Comparison of ENCODE assay signal across 16 mouse cellular contexts in the genomic region with DNA sequence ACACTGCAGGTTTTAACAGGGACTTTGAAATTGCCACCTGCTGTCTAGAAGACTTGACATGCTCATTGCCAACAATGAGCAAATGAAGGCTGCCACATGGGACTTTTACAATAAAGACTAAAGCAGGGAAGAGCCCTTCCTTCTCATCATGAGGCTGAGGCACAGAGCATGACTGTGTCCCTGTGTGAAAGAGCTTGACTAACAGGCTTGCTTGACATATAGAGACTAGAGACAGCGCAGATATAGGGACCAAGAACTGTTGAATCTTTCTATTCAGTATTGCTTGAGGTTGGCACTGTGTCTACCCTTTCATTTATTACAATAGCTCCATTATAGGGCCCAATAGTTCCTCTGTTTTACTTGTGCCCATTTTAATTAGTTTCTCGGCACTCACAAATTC.
DNase-seq lines count a peak whose midpoint lies in the region; ATAC-seq and TF ChIP-seq lines count a peak whose summit lies in the region.
"Had no signal": no experiment of that assay in that cellular context is flagged by ENCODE, and none has a peak within 500 bp of the region (broad histone marks: within the 10 kb centered on the region; RNA-seq: fewer than 3 reads in every experiment).

No protein-coding gene starts in this region.

- H3K9me3 ChIP-seq in hindbrain, embryonic 14.5 days (ENCODE audit: control insufficient read depth, low read length), result no peaks in the 10 kb centered on the region
- no peaks in the 10 kb centered on the region for H3K9me3 ChIP-seq in hindbrain, embryonic 11.5 days (ENCODE audit: control insufficient read depth, low read length)
- no peaks in the 10 kb centered on the region for H3K9me3 ChIP-seq in midbrain, postnatal 0 days (ENCODE audit: low read length)
- no peaks in the 10 kb centered on the region for H3K9me3 ChIP-seq in midbrain, embryonic 11.5 days (ENCODE audit: control insufficient read depth, low read length)
- H3K9me3 ChIP-seq in hindbrain, embryonic 16.5 days (ENCODE audit: control insufficient read depth, low read length), result no peaks in the 10 kb centered on the region
- H3K9me3 ChIP-seq: kidney, embryonic 15.5 days; stomach, embryonic 15.5 days had no signal

- no peak overlapping the region for H3K27ac ChIP-seq in hindbrain, embryonic 14.5 days
- no peak overlapping the region for H3K27ac ChIP-seq in hindbrain, embryonic 11.5 days (ENCODE audit: low read depth, low read length)
- no peak overlapping the region for H3K27ac ChIP-seq in midbrain, postnatal 0 days (ENCODE audit: low read depth, low read length)
- H3K27ac ChIP-seq in midbrain, embryonic 11.5 days (ENCODE audit: low read depth, low read length), result no peak overlapping the region
- no peak overlapping the region for H3K27ac ChIP-seq in hindbrain, embryonic 16.5 days (ENCODE audit: low read depth, low read length)
- H3K27ac ChIP-seq: kidney, embryonic 15.5 days; macrophage; stomach, embryonic 15.5 days had no signal

- peak; percentile 48; the same call in 1 of the 2 replicates for ATAC-seq in hindbrain, embryonic 14.5 days (ENCODE audit: low FRiP score)
- ATAC-seq in hindbrain, embryonic 11.5 days (ENCODE audit: low FRiP score), result no peak
- ATAC-seq in midbrain, postnatal 0 days (ENCODE audit: low FRiP score), result no peak
- no peak for ATAC-seq in midbrain, embryonic 11.5 days (ENCODE audit: low FRiP score)
- peak; percentile 79 for ATAC-seq in hindbrain, embryonic 16.5 days
- ATAC-seq in granulocyte monocyte progenitor cell, adult 5-6 weeks (replicated peaks; ENCODE audit: poor library complexity, severe bottlenecking), result no peak
- ATAC-seq: activated CD4-positive, CD25-positive, alpha-beta regulatory T cell, adult 4 months had no signal

- no peaks in the 10 kb centered on the region for H3K4me1 ChIP-seq in hindbrain, embryonic 14.5 days (replicated peaks; ENCODE audit: control insufficient read depth, insufficient read depth, low read length)
- H3K4me1 ChIP-seq in hindbrain, embryonic 11.5 days (replicated peaks; ENCODE audit: control insufficient read depth, insufficient read depth, low read length), result no peaks in the 10 kb centered on the region
- peaks cover 6% of the 10 kb centered on the region; the same call in 1 of the 2 replicates for H3K4me1 ChIP-seq in midbrain, postnatal 0 days (ENCODE audit: insufficient read depth, low read length)
- H3K4me1 ChIP-seq in midbrain, embryonic 11.5 days (ENCODE audit: control insufficient read depth, insufficient read depth, low read length), result no peaks in the 10 kb centered on the region
- H3K4me1 ChIP-seq in hindbrain, embryonic 16.5 days (ENCODE audit: control insufficient read depth, insufficient read depth, low read depth, low read length), result peaks cover 4% of the 10 kb centered on the region
- H3K4me1 ChIP-seq: kidney, embryonic 15.5 days; stomach, embryonic 15.5 days had no signal

- H3K36me3 ChIP-seq in hindbrain, embryonic 14.5 days (replicated peaks; ENCODE audit: control insufficient read depth, insufficient read depth), result no peaks in the 10 kb centered on the region
- no peaks in the 10 kb centered on the region for H3K36me3 ChIP-seq in hindbrain, embryonic 11.5 days (ENCODE audit: control insufficient read depth, insufficient read depth, low read length)
- no peaks in the 10 kb centered on the region for H3K36me3 ChIP-seq in midbrain, postnatal 0 days (ENCODE audit: insufficient read depth, low read length)
- no peaks in the 10 kb centered on the region for H3K36me3 ChIP-seq in midbrain, embryonic 11.5 days (ENCODE audit: control insufficient read depth, insufficient read depth, low read length)
- no peaks in the 10 kb centered on the region for H3K36me3 ChIP-seq in hindbrain, embryonic 16.5 days (ENCODE audit: control insufficient read depth, insufficient read depth, low read length)
- H3K36me3 ChIP-seq: heart, embryonic 12.5 days; kidney, embryonic 15.5 days; stomach, embryonic 15.5 days had no signal

- H3K9ac ChIP-seq in hindbrain, embryonic 14.5 days, result no peak overlapping the region
- no peak overlapping the region for H3K9ac ChIP-seq in hindbrain, embryonic 11.5 days (ENCODE audit: low read depth, low read length)
- H3K9ac ChIP-seq in midbrain, postnatal 0 days (replicated peaks; ENCODE audit: low read length, poor library complexity, severe bottlenecking), result no peak overlapping the region
- H3K9ac ChIP-seq in midbrain, embryonic 11.5 days (ENCODE audit: low read length), result no peak overlapping the region
- no peak overlapping the region for H3K9ac ChIP-seq in hindbrain, embryonic 16.5 days (ENCODE audit: low read depth, low read length)
- H3K9ac ChIP-seq: heart, embryonic 12.5 days; kidney, embryonic 15.5 days; stomach, embryonic 15.5 days had no signal

- H3K27me3 ChIP-seq in hindbrain, embryonic 14.5 days (ENCODE audit: control insufficient read depth, insufficient read depth, low read length), result no peaks in the 10 kb centered on the region
- no peaks in the 10 kb centered on the region for H3K27me3 ChIP-seq in hindbrain, embryonic 11.5 days (ENCODE audit: control insufficient read depth, insufficient read depth, low read length)
- no peaks in the 10 kb centered on the region for H3K27me3 ChIP-seq in midbrain, postnatal 0 days (ENCODE audit: insufficient read depth, low read length)
- H3K27me3 ChIP-seq in midbrain, embryonic 11.5 days (ENCODE audit: control insufficient read depth, insufficient read depth, low read length), result no peaks in the 10 kb centered on the region
- no peaks in the 10 kb centered on the region for H3K27me3 ChIP-seq in hindbrain, embryonic 16.5 days (replicated peaks; ENCODE audit: control insufficient read depth, insufficient read depth, low read length)
- H3K27me3 ChIP-seq: heart, embryonic 12.5 days; stomach, embryonic 15.5 days had no signal

- WGBS in hindbrain, embryonic 14.5 days, result 54% methylated on average over 2 of the region's 2 CpGs
- 83% methylated on average over 2 of the region's 2 CpGs for WGBS in hindbrain, embryonic 11.5 days
- WGBS in midbrain, postnatal 0 days, result 60% methylated on average over 2 of the region's 2 CpGs
- WGBS in midbrain, embryonic 11.5 days, result 77% methylated on average over 2 of the region's 2 CpGs
- 49% methylated on average over 2 of the region's 2 CpGs for WGBS in hindbrain, embryonic 16.5 days

- H3K4me2 ChIP-seq in hindbrain, embryonic 14.5 days (replicated peaks), result no peak overlapping the region
- H3K4me2 ChIP-seq in hindbrain, embryonic 11.5 days (replicated peaks; ENCODE audit: low read depth, low read length), result no peak overlapping the region
- H3K4me2 ChIP-seq in midbrain, postnatal 0 days (ENCODE audit: low read depth, low read length, poor library complexity, severe bottlenecking), result no peak overlapping the region
- H3K4me2 ChIP-seq in midbrain, embryonic 11.5 days, result no peak overlapping the region
- no peak overlapping the region for H3K4me2 ChIP-seq in hindbrain, embryonic 16.5 days (ENCODE audit: low read length)
- H3K4me2 ChIP-seq: heart, embryonic 12.5 days; kidney, embryonic 15.5 days; stomach, embryonic 15.5 days had no signal

- no peak for DNase-seq in hindbrain, embryonic 14.5 days (ENCODE audit: low spot score)
- no peak for DNase-seq in hindbrain, embryonic 11.5 days (ENCODE audit: low spot score)
- DNase-seq in midbrain, postnatal 0 days (ENCODE audit: low spot score), result peak; percentile 46
- DNase-seq in midbrain, embryonic 11.5 days (ENCODE audit: low spot score, missing footprints), result no peak
- no peak for DNase-seq in spleen, adult 12 weeks (ENCODE audit: low spot score)
- DNase-seq: adrenal gland, adult 8-10 months; kidney, adult 11 months; kidney, postnatal 36 days; thymus, postnatal 25 days had no signal

- TF ChIP-seq CTCF in midbrain, postnatal 0 days (IDR thresholded peaks at IDR 0.05), result no peak

- no peak overlapping the region for H3K4me3 ChIP-seq in hindbrain, embryonic 14.5 days (replicated peaks; ENCODE audit: low read length)
- H3K4me3 ChIP-seq in hindbrain, embryonic 11.5 days (ENCODE audit: low read depth, low read length), result no peak overlapping the region
- H3K4me3 ChIP-seq in midbrain, postnatal 0 days (ENCODE audit: low read depth, low read length), result no peak overlapping the region
- H3K4me3 ChIP-seq in midbrain, embryonic 11.5 days (ENCODE audit: low read depth, low read length), result no peak overlapping the region
- H3K4me3 ChIP-seq in hindbrain, embryonic 16.5 days (ENCODE audit: low read length), result no peak overlapping the region
- H3K4me3 ChIP-seq: heart, embryonic 12.5 days; kidney, embryonic 15.5 days; stomach, embryonic 15.5 days had no signal

Comparison
In these comparisons a context has a peak if more than half of its experiments do, and no peak if none do; other contexts are left out.
1. ATAC-seq: peak in hindbrain, embryonic 14.5 days (single experiment) and hindbrain, embryonic 16.5 days (single experiment); none in hindbrain, embryonic 11.5 days (single experiment), midbrain, postnatal 0 days (single experiment), midbrain, embryonic 11.5 days (single experiment) and granulocyte monocyte progenitor cell, adult 5-6 weeks (single experiment).